Mouse (Mus musculus): Measurements from ENCODE around the gene Pdia6.

The Pdia6 gene

GRCm38 (mm10) chr12:17264826-17265225 lies 1.5 kb upstream of the Pdia6 start:
- DNase-seq (ENCODE audit: low read depth, low spot score) = no peak

DNA sequence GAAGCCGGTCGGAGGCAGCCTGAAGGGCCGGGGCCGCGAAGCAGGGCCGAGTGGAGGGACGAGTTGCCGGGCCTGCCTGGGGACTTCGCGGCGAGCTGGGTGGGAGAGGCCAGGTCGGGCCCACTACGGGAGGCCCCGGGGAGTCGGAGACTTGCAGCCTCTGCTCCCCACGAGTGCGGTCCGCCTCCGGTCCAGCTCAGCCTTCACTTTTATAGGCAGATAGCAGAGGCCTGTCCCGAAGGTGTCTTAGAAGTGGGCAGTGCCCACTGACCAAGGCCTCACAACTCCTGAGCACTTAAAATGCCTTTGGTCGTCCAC lies 287 bp downstream of the Pdia6 start:
- DNase-seq (ENCODE audit: low read depth, low spot score) = no peak

DNA sequence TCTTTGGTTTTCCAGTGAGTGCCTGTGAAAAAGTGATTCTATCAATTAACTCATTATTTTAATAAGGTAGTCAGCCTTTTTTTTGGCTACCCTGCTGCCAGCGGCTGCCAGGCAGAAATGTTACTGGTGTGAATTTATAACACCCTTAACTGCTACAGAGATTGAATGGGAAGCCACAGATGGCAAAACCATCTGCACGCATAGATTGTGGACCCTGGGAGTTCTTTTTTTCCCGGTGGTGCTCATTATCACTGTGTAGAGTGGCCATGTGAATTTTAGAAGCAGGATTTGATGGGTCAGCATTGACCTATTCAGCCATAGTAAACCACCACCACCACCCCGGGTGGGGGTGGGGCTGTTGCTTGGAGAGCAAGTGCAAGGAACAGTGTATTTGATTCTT lies 971 bp downstream of the Pdia6 start:
- DNase-seq (ENCODE audit: low read depth, low spot score) = peak; percentile 47

GRCm38 (mm10) chr12:17271272-17271671 lies 4.9 kb downstream of the Pdia6 start:
- DNase-seq (ENCODE audit: low read depth, low spot score) = no peak

- no peak for DNase-seq (ENCODE audit: low read depth, low spot score)
Observed at GRCm38 (mm10) chr12:17273841-17274240, 7.5 kb downstream of the Pdia6 start.

DNA sequence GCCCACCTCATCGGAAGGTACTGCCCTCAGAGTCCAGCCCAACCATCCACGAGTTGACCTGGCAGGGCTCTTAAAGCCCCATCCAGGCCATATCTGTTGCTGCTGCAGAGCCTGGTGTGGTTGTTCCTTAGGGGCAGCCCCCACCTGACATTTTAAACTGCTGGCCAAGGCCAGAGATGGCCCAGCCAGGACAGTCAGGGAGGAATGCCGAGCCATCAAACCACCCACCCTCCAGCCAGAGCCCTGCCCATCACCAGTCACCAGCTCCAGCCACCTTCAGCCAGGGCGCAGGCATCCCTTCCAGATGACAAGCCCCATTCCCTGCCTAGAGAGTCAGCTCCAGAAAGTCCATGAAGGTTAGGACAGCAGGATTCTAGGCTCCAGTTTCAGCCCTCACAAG lies 22.2 kb downstream of the Pdia6 start:
- no peak for DNase-seq (ENCODE audit: low read depth, low spot score)

DNA sequence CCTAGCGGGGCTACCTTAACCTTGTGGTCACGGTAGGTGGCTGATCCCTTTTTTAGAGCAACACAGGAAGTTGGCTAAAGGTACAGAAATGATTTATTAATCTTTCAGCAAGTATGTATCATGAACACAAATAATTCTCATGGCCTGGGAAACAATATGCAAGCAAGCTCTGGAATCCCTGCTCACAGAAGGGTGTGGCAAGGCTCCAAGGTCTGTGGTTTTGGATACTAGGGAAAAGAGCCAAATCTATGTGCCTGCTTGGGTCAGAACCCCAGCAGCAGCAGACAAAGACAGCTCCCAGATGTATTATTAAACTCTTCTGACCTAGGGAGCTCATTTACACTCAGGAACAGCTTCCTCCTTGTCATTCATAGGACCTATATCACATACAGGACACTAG lies 22.7 kb downstream of the Pdia6 start:
- no peak for DNase-seq (ENCODE audit: low read depth, low spot score)

DNA sequence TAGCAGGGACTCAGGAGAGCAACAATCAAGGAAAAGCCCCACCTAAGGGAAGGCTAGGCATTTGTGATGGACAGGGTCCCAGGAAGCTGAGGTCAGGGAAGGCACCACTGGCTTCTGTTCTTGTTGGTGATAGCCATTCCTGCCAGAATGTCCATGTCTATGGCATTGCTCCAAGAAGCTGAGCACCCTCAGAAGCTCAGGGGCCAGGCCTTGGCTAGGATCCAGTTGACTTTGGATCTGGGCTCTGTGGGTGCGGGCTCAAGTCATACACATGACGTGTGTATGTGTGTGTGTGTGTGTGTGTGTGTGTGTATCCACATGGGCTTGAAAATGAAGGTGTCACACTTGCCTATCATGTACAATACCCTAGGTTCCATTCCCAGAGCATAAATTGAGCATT lies 23.6 kb downstream of the Pdia6 start:
- DNase-seq (ENCODE audit: low read depth, low spot score) = no peak

DNA sequence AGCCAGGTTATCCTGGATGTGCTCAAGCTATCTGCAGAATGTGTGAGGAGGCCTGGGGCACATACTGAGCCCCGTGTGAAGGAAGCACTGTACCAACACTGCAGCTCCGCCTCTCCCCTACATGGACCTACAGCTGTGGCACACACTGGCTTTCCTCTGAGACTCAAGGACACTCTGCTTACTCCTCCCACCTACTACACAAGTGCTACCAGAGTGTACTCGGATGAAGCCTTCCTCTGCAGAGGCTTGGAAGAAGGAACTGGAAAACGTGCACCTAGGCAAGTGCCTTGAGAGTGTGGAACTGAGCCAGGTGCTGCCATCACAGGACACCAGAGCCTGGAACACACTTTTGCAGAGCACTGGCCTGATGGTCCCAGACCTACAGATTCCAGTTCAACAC lies 24.2 kb downstream of the Pdia6 start:
- DNase-seq (ENCODE audit: low read depth, low spot score) = no peak

- no peak for DNase-seq (ENCODE audit: low read depth, low spot score)
Observed at GRCm38 (mm10) chr12:17296899-17297298, 30.6 kb downstream of the Pdia6 start.

- no peak for DNase-seq (ENCODE audit: low read depth, low spot score)
Observed at GRCm38 (mm10) chr12:17299902-17300301, 33.6 kb downstream of the Pdia6 start.

DNA sequence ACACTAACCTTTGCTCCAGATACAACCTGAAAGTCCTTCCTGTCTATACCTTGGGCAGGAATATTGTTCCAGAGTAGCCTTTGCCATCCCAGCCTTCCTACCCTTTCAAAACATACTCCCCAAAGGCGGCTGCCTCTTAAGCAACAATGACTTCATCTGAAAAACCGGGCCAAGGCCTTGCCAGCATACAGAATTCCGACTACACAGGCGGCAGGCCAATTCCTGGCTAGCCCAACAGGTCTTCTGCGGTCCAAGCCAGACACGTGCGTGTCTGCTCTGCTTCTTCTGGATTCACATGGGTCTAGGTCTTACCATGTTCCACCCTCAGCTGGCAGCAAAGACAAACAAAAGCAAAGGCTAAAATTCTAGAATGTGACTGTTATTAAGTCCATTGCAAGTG lies 39.1 kb downstream of the Pdia6 start:
- DNase-seq (ENCODE audit: low read depth, low spot score) = no peak

DNA sequence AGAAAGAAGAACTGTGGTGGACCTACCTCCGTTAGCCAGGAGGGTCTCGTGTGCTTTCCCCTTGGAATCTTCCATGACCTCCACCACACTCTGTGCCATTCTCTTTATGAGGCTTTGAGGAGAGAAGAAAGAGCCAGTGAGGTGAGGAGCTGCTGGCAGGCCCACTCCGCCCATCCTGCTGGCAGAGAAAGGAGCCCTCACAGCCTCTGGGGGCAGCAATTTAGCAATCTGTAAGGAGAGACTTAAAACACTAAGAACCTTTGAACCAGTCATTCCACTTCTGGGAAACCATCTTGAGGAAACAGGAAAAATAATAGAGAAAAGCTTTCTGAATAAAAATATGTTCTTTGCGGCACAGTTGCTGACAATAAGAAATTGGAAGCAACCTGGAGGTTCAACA lies 41.9 kb downstream of the Pdia6 start:
- DNase-seq (ENCODE audit: low read depth, low spot score) = no peak

- peak; percentile 10 for DNase-seq (ENCODE audit: low read depth, low spot score)
Observed at GRCm38 (mm10) chr12:17310852-17311839, 44.8 kb downstream of the Pdia6 start.

- no peak for DNase-seq (ENCODE audit: low read depth, low spot score)
Observed at GRCm38 (mm10) chr12:17316096-17316495, 49.8 kb downstream of the Pdia6 start.

- no peak for DNase-seq (ENCODE audit: low read depth, low spot score)
Observed at GRCm38 (mm10) chr12:17317970-17318369, 51.6 kb downstream of the Pdia6 start.

DNA sequence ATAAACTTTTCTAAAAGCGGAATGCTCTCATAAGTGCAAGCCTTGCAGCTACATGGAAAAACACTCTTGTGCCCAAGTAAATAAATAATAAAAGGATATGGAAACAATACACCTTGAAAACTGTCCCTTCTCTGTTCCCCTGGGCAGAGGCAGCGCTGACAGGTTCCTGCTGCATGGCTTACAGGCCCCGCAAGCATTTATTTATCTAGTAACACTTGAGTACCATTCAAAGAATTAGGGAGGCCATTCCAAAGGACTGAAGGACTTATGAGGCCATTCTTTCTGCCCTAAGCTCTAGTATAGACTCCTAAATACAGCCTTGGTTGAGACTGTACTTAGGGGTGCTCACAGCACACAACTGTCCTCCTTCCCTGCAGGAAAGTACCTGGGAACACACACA lies 52.1 kb downstream of the Pdia6 start:
- no peak for DNase-seq (ENCODE audit: low read depth, low spot score)

DNA sequence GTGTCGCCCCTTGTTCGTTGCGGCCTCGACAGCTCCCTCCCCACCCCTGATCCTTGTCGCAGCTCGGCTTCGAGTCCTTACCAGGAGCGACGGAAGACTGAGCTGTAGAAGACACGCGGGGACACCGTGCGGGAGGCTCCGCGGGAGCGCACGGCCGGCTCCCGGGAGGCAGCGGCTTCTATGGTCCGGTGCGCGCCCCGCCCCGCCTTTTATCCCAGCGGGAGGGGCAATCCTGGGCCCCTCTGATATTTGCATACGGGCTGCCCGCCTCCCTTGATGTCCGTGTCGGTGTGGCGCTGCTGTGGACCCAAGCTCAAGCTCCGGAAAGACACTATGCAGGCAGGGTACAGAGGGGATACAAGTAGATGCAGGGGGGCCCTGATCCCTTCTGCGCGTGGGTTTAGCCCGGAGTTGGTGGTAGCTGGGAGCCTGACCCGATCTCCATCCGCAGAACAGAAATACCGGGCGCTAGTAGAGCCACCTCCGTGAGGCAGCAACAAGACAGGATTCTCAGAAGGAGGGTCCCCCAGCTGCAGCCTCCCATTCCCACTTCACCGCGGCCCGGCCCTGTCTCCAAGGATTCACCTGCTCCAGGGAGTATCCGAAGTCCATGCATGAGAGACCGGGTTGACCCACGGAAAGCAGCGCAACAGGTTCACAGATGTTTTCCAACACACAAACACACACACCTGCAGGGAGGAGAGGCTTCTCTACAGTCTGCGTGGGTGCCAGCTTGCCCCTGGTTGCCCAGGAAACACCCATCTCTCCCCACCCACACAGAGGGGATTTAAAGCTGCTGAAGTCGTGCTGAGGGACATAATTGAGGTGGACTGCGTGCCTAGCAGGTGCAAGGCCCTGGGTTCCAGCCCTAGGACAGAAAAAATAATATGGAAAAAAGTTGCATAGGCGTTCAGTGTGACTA lies 58.5 kb downstream of the Pdia6 start:
- DNase-seq (ENCODE audit: low read depth, low spot score) = no peak

DNA sequence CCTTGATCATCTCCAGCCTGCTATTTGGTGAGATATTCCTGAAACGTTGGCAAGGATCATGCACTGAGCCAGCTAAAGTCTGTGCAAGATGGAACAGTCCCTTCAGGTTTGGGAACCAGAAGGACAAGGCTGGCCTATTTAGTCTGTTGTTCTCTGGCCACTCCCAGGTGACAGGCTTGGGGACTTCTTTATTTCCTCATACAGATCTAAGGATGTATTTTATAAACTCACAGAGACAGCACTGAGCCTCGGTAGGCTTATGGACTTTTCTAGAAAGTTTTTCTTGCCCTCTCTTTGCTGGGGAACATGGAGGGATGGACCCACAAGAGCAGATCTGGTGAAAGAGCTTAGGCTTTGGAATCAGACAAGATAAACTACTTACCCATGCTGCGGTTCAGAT lies 62.9 kb downstream of the Pdia6 start, which contains the start of gene Atp6v1c2:
TSS of gene Atp6v1c2 (minus strand) at position 101 of the 400 bp plus-strand sequence.
- DNase-seq (ENCODE audit: low read depth, low spot score) = no peak

GRCm38 (mm10) chr12:17333459-17333858 lies 67.1 kb downstream of the Pdia6 start:
- DNase-seq (ENCODE audit: low read depth, low spot score) = no peak

All from brain, embryonic 18.5 days (tissue).